Mouse (Mus musculus) cerebellum, postnatal 10 days (tissue): ENCODE data around the gene Dmrtc1a.
A peak's percentile ranks its signal among the peaks of the same experiment; 100 is the strongest.
"Not testable (repeated sequence)": the region's sequence is repeated elsewhere in the genome, so short reads cannot be mapped to it uniquely, and the experiment has no call there.

ENCODE experiments used
- DNase-seq, 2 experiments: peaks; one replicate each; pipeline ENCODE4 v3.0.0; 2021; ENCODE audit warnings: mixed read lengths in 2 of 2

The Dmrtc1a gene

DNA sequence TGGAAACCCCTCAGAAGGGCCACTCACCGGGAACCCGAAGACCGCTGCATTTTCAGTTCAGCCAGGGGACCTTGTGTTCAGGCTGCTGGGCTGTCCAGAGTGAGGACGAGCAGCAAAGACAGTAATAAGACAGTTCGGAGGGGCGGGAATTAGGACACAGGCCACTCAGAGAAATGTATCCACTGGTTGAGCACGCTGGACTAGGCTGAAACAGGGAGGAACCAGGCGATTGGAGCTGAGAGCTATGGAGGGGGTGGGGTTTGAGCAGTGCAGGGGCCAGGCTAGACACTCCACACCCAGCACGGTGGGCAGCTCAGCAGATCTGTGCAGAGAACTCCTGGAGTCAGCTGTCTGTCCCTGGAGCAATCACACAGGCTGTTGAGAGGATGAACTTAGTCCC lies at the start of gene Dmrtc1a, which contains the start of gene 1700011M02Rik:
Gene Dmrtc1a (minus strand): TSS at position 101 of the 400 bp plus-strand sequence.
Gene 1700011M02Rik (plus strand): TSS at position 319 of the 400 bp plus-strand sequence.
- not testable (repeated sequence) for DNase-seq

GRCm38 (mm10) chrX:102950136-102950535 lies 41.6 kb upstream of the Dmrtc1a start:
- DNase-seq: not testable (repeated sequence)

GRCm38 (mm10) chrX:102936743-102937142 lies 28.3 kb upstream of the Dmrtc1a start:
- DNase-seq: no peak

GRCm38 (mm10) chrX:102934395-102934764 lies 25.9 kb upstream of the Dmrtc1a start:
- DNase-seq: no peak

DNA sequence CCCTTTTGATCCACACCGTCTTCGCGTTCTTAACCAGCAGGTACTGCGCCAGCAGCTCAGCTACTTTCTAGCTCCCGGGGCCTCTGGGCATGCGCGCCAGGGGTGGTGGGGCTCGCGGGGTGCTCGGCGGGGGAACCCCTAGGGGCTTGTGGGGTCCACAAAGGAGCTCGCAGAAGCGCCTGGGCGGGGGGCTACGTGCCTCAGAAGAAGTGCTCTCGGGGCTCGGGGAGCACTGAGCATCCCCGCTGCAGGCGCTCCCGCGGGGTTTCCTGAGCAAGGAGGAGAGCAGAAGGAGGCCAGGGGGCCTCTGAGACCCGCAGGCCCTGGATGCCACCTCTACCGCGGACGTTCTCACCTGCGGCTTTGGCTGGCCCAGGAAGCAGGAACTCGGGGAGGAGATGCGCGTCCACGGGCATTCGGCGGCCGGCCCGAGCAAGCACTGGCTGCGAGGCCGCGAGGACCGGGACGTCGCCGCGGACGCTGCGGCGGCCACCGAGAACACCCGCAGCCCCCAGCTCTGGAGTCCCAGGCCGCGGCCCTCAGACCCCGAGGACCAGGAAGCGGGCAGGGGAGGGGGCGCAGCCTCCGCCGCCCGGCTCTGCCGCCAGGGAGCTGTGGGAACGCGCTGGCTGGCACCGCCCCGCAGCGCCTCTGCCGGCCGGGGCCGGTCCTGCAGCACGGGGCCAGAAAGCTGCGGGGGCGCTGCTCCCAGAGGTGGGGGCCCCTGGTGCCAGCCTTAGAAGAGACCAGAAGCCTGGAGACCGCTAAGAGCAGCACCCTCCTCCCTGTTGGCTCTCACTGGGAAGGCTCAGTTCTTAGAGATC lies 25.3 kb upstream of the Dmrtc1a start:
- peak; percentile 78 to 80 for DNase-seq

GRCm38 (mm10) chrX:102932992-102933570 lies 24.6 kb upstream of the Dmrtc1a start:
- peak; percentile 6 to 21 for DNase-seq

GRCm38 (mm10) chrX:102928072-102928471 lies 19.6 kb upstream of the Dmrtc1a start, which contains the start of gene 1700018G05Rik:
Gene 1700018G05Rik (plus strand): TSS chrX:102928372.
- not testable (repeated sequence) for DNase-seq

GRCm38 (mm10) chrX:102926707-102927106 lies 18.2 kb upstream of the Dmrtc1a start:
- peak; percentile 72 to 76 for DNase-seq

GRCm38 (mm10) chrX:102914823-102915222 lies 6.3 kb upstream of the Dmrtc1a start:
- not testable (repeated sequence) for DNase-seq

GRCm38 (mm10) chrX:102867871-102868270 lies 40.6 kb downstream of the Dmrtc1a start, which contains the start of gene 1700031F05Rik:
Gene 1700031F05Rik (minus strand): TSS chrX:102867971.
- DNase-seq: no peak

DNA sequence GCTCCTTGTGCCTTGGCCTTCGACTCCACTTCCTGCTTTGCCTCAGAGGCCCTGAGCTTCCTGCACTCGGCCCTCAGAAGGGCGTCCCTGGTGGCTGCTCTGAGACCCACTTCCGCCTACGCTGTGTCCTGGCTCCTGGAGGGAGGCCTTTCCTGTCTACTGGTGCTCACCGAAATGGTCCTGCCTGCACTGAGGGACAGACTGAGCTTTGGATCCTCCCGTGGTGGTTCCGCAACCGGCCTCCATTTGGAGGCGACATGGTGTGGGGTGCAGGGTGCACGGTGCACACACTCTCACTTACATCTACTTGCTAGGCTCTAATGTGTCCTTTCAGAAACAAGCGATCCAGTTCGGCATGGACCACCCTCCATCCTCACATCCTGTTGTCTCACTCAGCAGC lies 54.0 kb downstream of the Dmrtc1a start, which contains the start of gene Dmrtc1c2:
Gene Dmrtc1c2 (minus strand): TSS at position 101 of the 400 bp plus-strand sequence.
- DNase-seq: not testable (repeated sequence)
